Mouse (Mus musculus) bone marrow macrophage, adult 2 months (primary cell): ENCODE measurements around the gene Bclaf3.

Experiments
- CTCF ChIP-seq: IDR thresholded peaks from 2 replicates; pipeline ENCODE4 v1.5.1; 2012; ENCODE audit warnings: low read depth, mild to moderate bottlenecking, low read length, moderate library complexity
- POLR2A ChIP-seq: IDR thresholded peaks from 2 replicates; pipeline ENCODE4 v1.6.1; 2012; ENCODE audit warnings: mild to moderate bottlenecking, low read depth, low read length, borderline replicate concordance

DNA sequence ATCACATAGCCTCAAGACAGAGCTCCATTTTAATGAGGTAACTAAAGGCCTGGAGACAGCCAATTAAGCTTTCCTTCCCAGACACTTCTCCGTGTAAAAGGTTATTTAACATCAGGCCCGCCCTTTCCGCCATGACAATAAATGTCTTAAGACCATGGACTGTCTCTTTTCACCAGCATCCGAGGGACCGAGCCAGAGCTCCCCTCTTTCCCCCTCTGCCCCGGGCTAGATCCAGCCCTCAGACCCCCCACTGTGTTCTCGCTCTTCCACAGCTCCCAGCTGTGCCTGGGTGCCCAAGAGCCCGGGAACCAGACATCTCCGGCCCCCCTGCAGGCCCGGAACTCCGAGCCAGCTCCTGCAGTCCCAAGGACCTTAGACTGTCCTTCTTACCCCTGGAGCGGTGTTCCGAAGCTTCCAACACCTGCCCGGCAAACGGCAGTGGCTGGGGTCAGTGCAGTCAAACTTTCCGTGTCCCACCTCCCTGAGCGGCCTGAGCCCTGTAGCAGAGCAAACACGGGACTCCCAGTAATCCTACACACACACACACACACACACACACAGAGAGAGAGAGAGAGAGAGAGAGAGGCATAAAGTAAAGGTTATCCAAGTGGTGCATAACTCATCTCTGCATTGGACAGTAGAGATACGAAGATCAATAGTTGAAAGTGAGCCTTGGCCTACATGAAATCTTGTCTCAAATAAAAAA is 18.0 kb upstream of the Bclaf3 start:
- TF ChIP-seq CTCF (no peak), POLR2A (no peak)
